Mouse (Mus musculus) spleen, postnatal 36 days (tissue): ENCODE measurements around the gene Axin1.
A peak's percentile ranks its signal among the peaks of the same experiment; 100 is the strongest.

Experiments
- DNase-seq, 2 experiments: peaks; one replicate each; pipeline ENCODE4 v3.0.0; 2022; ENCODE audit warnings: low spot score in 2 of 2, mixed read lengths in 1 of 2

The Axin1 gene

DNA sequence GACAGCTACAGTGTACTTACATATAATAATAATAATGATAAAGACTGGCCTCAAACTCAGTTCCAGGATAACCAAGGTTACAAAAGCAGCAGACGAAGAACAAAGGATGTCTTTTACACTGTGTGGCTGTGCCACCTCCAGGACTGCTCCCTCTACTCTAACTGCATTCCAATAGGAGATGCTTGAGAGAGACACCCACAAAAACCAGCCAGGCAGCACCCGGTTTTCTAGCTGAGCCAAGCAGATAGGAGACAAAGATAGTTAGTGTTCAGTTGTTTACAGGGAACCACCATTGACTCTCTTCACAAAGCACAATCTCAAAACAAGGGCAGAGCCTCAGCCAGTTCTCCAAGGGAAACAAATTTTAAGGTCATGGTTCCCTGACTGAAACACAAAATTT, 101.1 kb downstream of the Axin1 start:
- no peak for DNase-seq

DNA sequence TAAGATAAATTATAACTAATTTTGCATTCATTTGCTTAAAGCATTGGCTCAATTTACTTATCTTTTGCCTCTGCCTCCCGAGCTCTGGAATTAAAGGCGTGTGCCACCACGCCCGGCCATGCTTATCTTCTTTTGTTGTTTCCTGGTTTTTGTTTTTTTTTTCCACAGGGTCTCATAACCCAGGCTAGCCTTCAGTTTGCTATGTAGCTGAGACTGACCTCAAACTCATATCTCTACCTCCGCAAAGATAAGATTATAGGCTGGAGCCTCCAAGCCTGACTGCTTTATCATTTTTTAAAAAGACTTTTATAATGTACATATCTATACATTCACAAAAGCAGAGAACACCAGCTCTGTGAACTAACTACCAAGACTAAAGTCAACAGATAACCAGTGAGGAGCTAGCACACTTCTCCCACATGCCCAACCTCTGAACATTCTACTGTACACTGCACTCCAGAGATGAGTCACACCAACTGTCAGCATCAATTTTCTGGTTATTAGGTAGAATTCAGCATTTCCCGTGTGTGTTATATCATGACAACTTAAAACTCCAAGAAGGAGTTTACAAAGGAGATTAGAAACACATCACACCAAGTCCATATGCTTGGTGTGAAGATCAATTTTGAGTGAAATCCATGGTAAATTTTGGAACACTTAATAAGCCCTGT, 101.8 kb downstream of the Axin1 start:
- no peak for DNase-seq

DNA sequence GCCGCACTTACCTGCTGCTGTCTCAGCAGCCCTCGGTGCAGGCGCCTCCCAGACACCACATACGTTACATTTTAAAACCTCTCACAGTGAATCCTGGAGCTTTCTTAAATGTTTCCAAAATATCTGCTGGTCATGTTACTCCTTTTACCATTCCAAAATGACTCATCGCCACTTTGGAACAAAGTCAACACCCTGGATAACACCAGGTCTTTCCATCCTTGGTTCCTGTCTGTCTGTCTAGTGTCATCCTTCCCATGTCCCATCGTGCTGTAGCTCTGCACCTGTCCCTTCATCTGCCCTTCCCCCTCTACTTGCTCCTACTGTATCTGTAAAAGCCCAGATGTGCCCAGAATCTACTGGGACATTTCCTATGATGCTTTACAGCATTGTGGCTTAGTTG, 102.5 kb downstream of the Axin1 start:
- no peak for DNase-seq

DNA sequence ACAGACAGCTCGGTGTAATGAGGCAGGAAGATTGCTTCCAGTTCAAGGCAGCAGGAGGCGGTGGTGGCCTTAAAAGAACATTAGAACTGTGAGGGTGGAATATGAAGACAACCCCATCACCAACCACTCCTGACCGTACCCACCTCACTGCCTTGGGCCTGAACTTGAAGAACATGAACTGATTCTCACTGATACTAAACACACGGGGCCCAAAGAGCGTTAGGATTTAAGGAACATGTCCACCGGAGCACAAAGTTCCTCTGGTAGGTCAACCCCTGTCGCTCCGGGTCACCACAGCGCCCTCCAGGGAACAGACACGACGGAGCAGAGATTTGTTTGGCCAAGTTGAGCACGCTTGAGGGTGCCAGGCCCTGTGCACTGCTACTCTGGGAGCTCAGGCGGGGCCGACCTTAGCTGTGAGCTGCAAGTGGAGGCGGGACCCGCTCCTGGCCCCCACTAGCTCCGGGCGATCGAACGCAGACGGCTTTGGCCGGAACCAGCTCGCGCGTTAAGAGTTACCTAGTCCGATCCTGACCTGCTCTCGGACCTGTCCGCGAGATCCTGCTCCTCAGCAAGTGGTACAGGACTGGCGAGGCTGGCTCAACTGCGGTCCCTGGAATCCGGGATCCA, 105.1 kb downstream of the Axin1 start:
- DNase-seq = peak; percentile 63 to 69

DNA sequence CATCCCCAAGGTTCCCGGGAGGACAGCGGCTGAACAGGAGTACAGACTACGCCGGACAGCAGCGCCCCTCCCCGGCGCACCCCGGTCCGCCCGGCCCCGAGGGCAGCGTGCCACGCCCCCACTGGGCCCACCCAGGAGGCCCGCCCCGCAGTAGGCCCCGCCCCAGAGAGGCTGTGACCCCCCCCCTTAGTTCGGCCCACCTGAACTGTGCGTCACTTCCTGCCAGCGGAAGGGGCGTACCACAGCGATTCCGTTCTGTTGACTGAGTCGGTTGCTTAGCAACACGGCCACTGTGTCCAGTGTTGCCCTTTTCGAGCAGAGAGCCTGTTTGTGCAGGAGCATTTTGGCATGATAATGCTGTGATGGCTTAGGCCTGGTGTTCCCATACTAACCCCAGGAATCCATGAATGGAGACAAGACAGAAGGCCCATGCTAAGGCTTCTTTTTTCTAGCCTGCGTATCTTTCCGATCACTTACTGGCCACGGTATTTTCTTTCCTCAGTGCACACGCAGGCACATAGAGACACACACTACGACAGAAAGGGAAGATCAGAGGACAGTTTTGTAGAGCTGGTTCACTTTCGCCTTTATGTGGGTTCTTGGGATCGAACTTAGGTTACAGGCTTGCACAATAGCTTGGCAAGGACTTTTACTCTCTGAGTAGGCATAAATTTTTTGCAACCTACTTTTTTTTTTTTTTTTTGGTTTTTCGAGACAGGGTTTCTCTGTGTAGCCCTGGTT, 105.8 kb downstream of the Axin1 start, which contains the start of gene Fam234a:
TSS of gene Fam234a (minus strand) at position 142 of the 741 bp plus-strand sequence.
- DNase-seq = peak; percentile 90
